Mouse (Mus musculus) right cerebral cortex, postnatal 25 days (tissue): Measurements from ENCODE around the gene Zfp239.

Experiments used
- DNase-seq: peaks from one replicate; pipeline ENCODE4 v3.0.0; 2022

Gene Zfp239

DNA sequence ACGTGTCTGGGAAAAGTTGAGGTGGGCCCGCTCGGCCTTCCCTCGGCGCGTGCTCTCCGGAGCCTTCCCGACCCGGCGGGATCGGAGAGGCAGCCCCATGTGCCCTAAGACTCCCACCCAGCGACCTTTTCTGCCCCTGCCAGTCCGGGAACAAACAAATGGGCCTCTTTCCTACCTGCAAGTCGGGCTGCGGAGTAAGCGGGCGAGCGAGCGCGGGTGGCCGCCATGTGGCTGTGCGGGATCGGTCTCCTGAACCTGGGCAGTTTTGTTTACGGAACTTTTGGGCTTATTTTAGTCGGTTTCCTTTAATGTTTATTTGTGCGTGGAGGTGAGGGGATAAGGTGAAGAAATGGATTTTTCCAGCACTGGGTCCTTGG, 46.1 kb downstream of the Zfp239 start:
- DNase-seq, result no peak

GRCm38 (mm10) chr6:117908424-117908900, 46.6 kb downstream of the Zfp239 start:
- DNase-seq, result no peak

DNA sequence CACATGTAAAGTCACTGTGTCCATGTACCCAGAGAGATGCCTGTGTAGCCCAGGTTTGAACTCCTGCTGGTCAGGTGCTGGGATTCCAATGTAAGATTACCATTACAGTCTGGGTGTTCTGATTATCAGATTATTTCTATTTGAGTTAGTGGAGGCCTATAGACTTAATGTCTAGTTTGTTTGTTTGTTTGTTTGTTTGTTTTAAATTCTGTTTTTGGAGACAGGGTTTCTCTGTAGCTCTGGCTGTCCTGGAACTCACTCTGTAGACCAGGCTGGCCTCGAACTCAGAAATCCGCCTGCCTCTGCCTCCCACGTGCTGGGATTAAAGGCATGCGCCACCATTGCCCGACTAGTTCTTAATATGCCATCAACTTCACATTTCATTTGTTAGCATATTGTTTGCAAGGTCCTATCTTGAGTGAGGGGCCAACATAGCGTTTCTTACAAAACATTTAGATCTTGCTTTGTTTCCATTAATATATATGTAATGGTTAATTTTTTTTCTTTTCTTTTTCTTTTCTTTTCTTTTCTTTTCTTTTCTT, 48.3 kb downstream of the Zfp239 start:
- DNase-seq, result no peak

GRCm38 (mm10) chr6:117914541-117914940, 52.6 kb downstream of the Zfp239 start:
- no peak for DNase-seq

GRCm38 (mm10) chr6:117916205-117916736, 54.4 kb downstream of the Zfp239 start:
- DNase-seq, result no peak

DNA sequence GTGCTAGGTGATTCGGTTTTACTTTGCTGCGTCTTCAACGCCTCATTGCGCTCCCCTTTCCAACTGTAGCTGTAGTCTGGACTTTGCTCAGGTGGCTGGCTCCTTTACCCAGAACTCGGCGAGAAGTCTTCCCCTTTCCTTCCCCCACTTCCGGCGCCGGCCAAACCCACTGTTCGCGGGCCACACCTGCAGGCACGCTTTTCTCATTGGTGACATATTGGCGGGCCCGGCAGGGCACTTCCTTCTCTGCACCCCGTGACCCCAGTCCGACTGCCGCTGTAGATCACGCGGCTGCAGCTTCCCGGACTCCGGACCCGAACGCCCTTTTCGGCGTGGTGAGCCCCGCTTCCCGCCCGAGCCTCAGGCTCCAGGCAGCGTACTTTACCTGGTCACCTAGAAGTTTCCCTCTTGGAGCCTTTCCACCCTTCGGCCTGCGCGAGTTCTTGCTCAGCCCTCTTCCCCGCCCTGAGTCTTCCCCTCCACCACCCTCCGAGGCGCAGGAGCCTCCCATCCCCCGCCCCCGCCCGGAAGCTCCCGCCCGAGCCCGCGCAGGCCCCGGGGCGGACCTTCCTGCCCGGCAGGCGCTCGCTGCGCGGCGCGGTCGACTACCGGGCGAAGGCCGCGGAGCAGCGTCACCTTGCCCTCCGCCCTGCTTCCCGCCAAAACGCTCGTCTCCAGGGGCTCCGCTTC, 55.0 kb downstream of the Zfp239 start:
- DNase-seq, result peak; percentile 70

DNA sequence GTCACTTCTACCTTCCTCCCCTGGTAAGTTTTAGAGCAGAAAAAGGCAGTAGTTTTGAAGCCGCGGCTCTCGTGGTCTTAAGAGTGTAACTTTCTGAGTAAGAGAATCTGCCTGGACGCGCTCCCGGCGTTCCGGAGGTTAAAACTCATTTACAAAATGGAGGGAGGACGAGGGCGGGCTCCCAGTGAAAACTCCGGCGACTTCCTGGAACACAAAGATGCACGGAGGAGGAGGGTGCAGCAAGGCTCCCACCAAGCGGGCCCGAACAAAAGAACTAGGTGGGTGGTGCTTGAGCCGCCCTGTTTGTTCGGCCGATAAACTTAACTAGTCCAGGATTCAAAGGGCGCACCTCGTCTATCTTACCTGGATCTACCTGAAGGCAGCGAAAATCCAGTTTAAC, 55.7 kb downstream of the Zfp239 start:
- DNase-seq, result peak; percentile 38

DNA sequence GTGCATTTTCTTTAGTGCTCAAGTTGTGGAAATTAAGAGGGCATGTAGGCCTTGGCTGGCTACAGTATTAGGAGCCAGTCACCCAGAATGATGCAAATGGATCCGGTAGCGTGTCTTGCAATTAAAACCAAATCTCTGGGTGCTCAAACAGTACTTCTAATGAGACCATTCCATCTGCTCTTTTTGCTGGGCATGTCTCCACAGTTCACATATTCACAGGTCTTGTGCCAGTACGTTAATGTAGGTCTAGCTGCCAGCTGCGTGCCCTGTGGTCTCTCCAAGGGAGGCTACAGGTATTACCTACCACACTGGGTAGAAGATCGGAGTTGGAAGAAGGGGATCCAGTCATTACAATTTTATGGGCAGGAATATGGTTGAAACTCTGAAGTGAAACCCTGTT, 56.1 kb downstream of the Zfp239 start:
- DNase-seq, result no peak

- no peak for DNase-seq
Observed at GRCm38 (mm10) chr6:117920659-117921640, 59.0 kb downstream of the Zfp239 start.

GRCm38 (mm10) chr6:117922041-117922440, 60.1 kb downstream of the Zfp239 start:
- DNase-seq, result no peak
